ENCODE assay signal across 24 mouse cellular contexts in the genomic region with DNA sequence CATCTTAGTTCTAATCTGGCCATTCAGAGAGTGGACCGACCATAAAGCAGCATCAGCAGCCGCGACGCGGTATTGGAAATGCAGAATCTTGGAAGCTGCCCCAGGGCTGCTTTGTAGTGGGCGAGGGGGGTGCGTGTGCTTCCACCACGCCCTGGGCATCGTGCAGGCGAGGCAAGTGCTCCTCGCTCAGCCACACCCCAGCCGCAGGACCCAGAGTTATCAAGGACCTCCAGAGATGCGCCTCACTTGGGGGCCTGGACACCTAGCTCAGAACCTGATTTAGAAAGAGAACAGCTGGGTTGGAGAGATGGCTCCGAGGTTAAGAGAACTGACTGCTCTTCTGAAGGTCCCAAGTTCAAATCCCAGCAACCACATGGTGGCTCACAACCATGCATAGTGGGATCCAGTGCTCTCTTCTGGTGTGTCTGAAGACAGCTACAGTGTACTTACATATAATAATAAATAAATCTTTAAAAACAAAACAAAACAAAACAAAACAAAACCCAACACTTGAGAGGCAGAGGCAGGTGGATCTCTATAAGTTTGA. TPM values are rescaled to one million over a fixed set of nuclear protein-coding genes. Genes with fewer than 3 reads are reported as not detected.
DNase-seq lines count a peak whose midpoint lies in the region; ATAC-seq and TF ChIP-seq lines count a peak whose summit lies in the region.
"Had no signal": no experiment of that assay in that cellular context is flagged by ENCODE, and none has a peak within 500 bp of the region (broad histone marks: within the 10 kb centered on the region; RNA-seq: fewer than 3 reads in every experiment).

No protein-coding gene starts in this region.

- no peak for TF ChIP-seq EP300 in MEL (IDR thresholded peaks at IDR 0.05; ENCODE audit: low read depth in 1 of 2, low read length in 2 of 2)

- peaks cover 0 to 14% of the 10 kb centered on the region in 2 experiments; a peak in 2 of 4 replicates for H3K36me3 ChIP-seq in MEL (ENCODE audit: control insufficient read depth in 1 of 2, insufficient read depth in 2 of 2, low read length in 2 of 2)
- H3K36me3 ChIP-seq in liver, embryonic 11.5 days (ENCODE audit: control insufficient read depth, insufficient read depth, low read length): no peaks in the 10 kb centered on the region
- H3K36me3 ChIP-seq in liver, embryonic 15.5 days (replicated peaks): no peaks in the 10 kb centered on the region
- H3K36me3 ChIP-seq in hindbrain, embryonic 10.5 days: no peaks in the 10 kb centered on the region
- H3K36me3 ChIP-seq in kidney, embryonic 16.5 days (ENCODE audit: insufficient read depth, low read length): no peaks in the 10 kb centered on the region
- H3K36me3 ChIP-seq: embryonic facial prominence, embryonic 10.5 days; G1E; heart, embryonic 13.5 days; hindbrain, embryonic 12.5 days had no signal

- H3K79me2 ChIP-seq in MEL (ENCODE audit: control insufficient read depth, insufficient read depth, low read length, poor library complexity): no peaks in the 10 kb centered on the region

- peaks cover 0 to 4% of the 10 kb centered on the region in 2 experiments; a peak in 3 of 4 replicates for H3K27me3 ChIP-seq in MEL (ENCODE audit: control insufficient read depth in 1 of 2, insufficient read depth in 2 of 2, low read length in 2 of 2)
- H3K27me3 ChIP-seq in liver, embryonic 11.5 days (replicated peaks; ENCODE audit: control insufficient read depth, insufficient read depth, low read length): no peaks in the 10 kb centered on the region; the same call in 1 of the 2 replicates
- no peaks in the 10 kb centered on the region for H3K27me3 ChIP-seq in liver, embryonic 15.5 days
- H3K27me3 ChIP-seq in hindbrain, embryonic 10.5 days (ENCODE audit: insufficient read depth, poor library complexity, severe bottlenecking): 0 out of 2 replicates have a peak, but pooled peaks cover 8% of the 10 kb centered on the region
- no peaks in the 10 kb centered on the region for H3K27me3 ChIP-seq in kidney, embryonic 16.5 days (ENCODE audit: insufficient read depth, low read length)
- H3K27me3 ChIP-seq: forebrain, embryonic 13.5 days; heart, embryonic 13.5 days; hindbrain, embryonic 12.5 days; Patski had no signal

- no peak overlapping the region for H3K27ac ChIP-seq in MEL (ENCODE audit: control insufficient read depth, low read depth, low read length)
- H3K27ac ChIP-seq in liver, embryonic 11.5 days (ENCODE audit: low read depth, low read length): no peak overlapping the region
- H3K27ac ChIP-seq in liver, embryonic 15.5 days (replicated peaks): no peak overlapping the region
- H3K27ac ChIP-seq in hindbrain, embryonic 10.5 days: no peak overlapping the region
- no peak overlapping the region for H3K27ac ChIP-seq in kidney, embryonic 16.5 days (ENCODE audit: low read length)
- H3K27ac ChIP-seq: embryonic facial prominence, embryonic 10.5 days; forebrain, embryonic 13.5 days; gastrocnemius, adult 2 months; heart, embryonic 13.5 days; hindbrain, embryonic 12.5 days; hindbrain, postnatal 0 days had no signal

- no peak overlapping the region for H3K9ac ChIP-seq in MEL (ENCODE audit: control insufficient read depth, low read depth, low read length, poor library complexity, severe bottlenecking)
- H3K9ac ChIP-seq in liver, embryonic 11.5 days (ENCODE audit: low read depth, low read length): no peak overlapping the region
- no peak overlapping the region for H3K9ac ChIP-seq in liver, embryonic 15.5 days
- no peak overlapping the region for H3K9ac ChIP-seq in kidney, embryonic 16.5 days (replicated peaks; ENCODE audit: low read length)
- H3K9ac ChIP-seq: forebrain, embryonic 13.5 days; forebrain, postnatal 0 days; heart, embryonic 13.5 days; hindbrain, embryonic 12.5 days had no signal

- no peak for DNase-seq in MEL (ENCODE audit: low read depth, low spot score)
- no peak for DNase-seq in liver, embryonic 11.5 days (ENCODE audit: low spot score)
- DNase-seq in lung, adult 2 months: no peak
- DNase-seq in hindbrain, embryonic 10.5 days (ENCODE audit: low spot score): no peak
- DNase-seq: adrenal gland, postnatal 14 days; B cell, adult 2 months; cerebellum, adult 18-20 months; cerebellum, postnatal 10 days; forebrain, postnatal 0 days; gastrocnemius, adult 2 months; gastrocnemius, postnatal 25 days; heart, postnatal 36 days had no signal

- H3K4me2 ChIP-seq in liver, embryonic 11.5 days: no peak overlapping the region
- H3K4me2 ChIP-seq in liver, embryonic 15.5 days: no peak overlapping the region
- H3K4me2 ChIP-seq in kidney, embryonic 16.5 days (replicated peaks; ENCODE audit: low read depth, low read length): no peak overlapping the region
- H3K4me2 ChIP-seq: forebrain, embryonic 13.5 days; heart, embryonic 13.5 days; hindbrain, embryonic 12.5 days had no signal

- ATAC-seq in liver, embryonic 11.5 days (replicated peaks; ENCODE audit: low FRiP score): peak; percentile 53; the same call in 1 of the 2 replicates
- ATAC-seq in liver, embryonic 15.5 days (ENCODE audit: insufficient read depth): peak; percentile 47
- peak; percentile 62 for ATAC-seq in megakaryocyte-erythroid progenitor cell, adult 5-6 weeks (replicated peaks; ENCODE audit: low FRiP score, low TSS enrichment, poor library complexity, severe bottlenecking)
- ATAC-seq in kidney, embryonic 16.5 days (ENCODE audit: low FRiP score, low TSS enrichment): no peak
- ATAC-seq: activated CD4-positive, CD25-positive, alpha-beta regulatory T cell, adult 4 months; CD4-positive, CD25-positive, alpha-beta regulatory T cell, adult 4 months; forebrain, embryonic 13.5 days; forebrain, postnatal 0 days; hindbrain, postnatal 0 days; Patski had no signal

- no peak overlapping the region for H3K4me3 ChIP-seq in MEL (ENCODE audit: control insufficient read depth in 1 of 2, insufficient read depth in 1 of 2, low read depth in 2 of 2, low read length in 2 of 2)
- no peak overlapping the region for H3K4me3 ChIP-seq in liver, embryonic 11.5 days (ENCODE audit: low read depth, low read length)
- H3K4me3 ChIP-seq in liver, embryonic 15.5 days (replicated peaks): no peak overlapping the region
- no peak overlapping the region for H3K4me3 ChIP-seq in lung, adult 2 months (replicated peaks; ENCODE audit: extremely low read depth, low read depth, low read length)
- H3K4me3 ChIP-seq in hindbrain, embryonic 10.5 days: no peak overlapping the region
- H3K4me3 ChIP-seq in kidney, embryonic 16.5 days (ENCODE audit: low read length): no peak overlapping the region
- H3K4me3 ChIP-seq: embryonic facial prominence, embryonic 10.5 days; forebrain, embryonic 13.5 days; gastrocnemius, adult 2 months; heart, embryonic 13.5 days; hindbrain, embryonic 12.5 days had no signal

- TF ChIP-seq RAD21 in MEL (IDR thresholded peaks at IDR 0.05; ENCODE audit: low read depth, low read length): no peak

- WGBS in liver, embryonic 11.5 days: 68% methylated on average over 14 of the region's 14 CpGs
- WGBS in liver, embryonic 15.5 days (ENCODE audit: insufficient replicate concordance): 39% methylated on average over 14 of the region's 14 CpGs
- 75% methylated on average over 14 of the region's 14 CpGs for WGBS in lung, adult 2 months
- WGBS in hindbrain, embryonic 10.5 days: 87% methylated on average over 14 of the region's 14 CpGs
- 73% methylated on average over 14 of the region's 14 CpGs for WGBS in kidney, embryonic 16.5 days

- no peak for TF ChIP-seq POLR2A in MEL (IDR thresholded peaks at IDR 0.05; ENCODE audit: control insufficient read depth in 1 of 2, insufficient read depth in 1 of 2, low read depth in 1 of 2, low read length in 2 of 2, poor library complexity in 1 of 2)
- no peak for TF ChIP-seq POLR2A in lung, adult 2 months (IDR thresholded peaks at IDR 0.05; ENCODE audit: borderline replicate concordance, extremely low read depth, low read depth, low read length)

- no peak for TF ChIP-seq CTCF in MEL (IDR thresholded peaks at IDR 0.05 in 2 of 3, conservative IDR thresholded peaks at IDR 0.05 in 1 of 3; ENCODE audit: control insufficient read depth in 1 of 3, insufficient read depth in 1 of 3, low read depth in 2 of 3, low read length in 3 of 3, poor library complexity in 1 of 3, severe bottlenecking in 1 of 3)
- no peak for TF ChIP-seq CTCF in lung, adult 2 months (IDR thresholded peaks at IDR 0.05; ENCODE audit: insufficient read depth, low read length)

- H3K9me3 ChIP-seq in MEL (replicated peaks; ENCODE audit: insufficient read depth, low read length): no peaks in the 10 kb centered on the region
- H3K9me3 ChIP-seq in liver, embryonic 11.5 days (ENCODE audit: control insufficient read depth, low read length): no peaks in the 10 kb centered on the region
- H3K9me3 ChIP-seq in liver, embryonic 15.5 days (replicated peaks): no peaks in the 10 kb centered on the region
- no peaks in the 10 kb centered on the region for H3K9me3 ChIP-seq in hindbrain, embryonic 10.5 days
- no peaks in the 10 kb centered on the region for H3K9me3 ChIP-seq in kidney, embryonic 16.5 days (ENCODE audit: low read length)
- H3K9me3 ChIP-seq: embryonic facial prominence, embryonic 10.5 days; forebrain, embryonic 13.5 days; G1E; heart, embryonic 13.5 days; hindbrain, embryonic 12.5 days had no signal

- peaks cover 2 to 15% of the 10 kb centered on the region in 2 experiments for H3K4me1 ChIP-seq in MEL (ENCODE audit: control insufficient read depth in 1 of 2, insufficient read depth in 2 of 2, low read length in 2 of 2)
- 0 out of 2 replicates have a peak, but pooled peaks cover 3% of the 10 kb centered on the region for H3K4me1 ChIP-seq in liver, embryonic 11.5 days (replicated peaks; ENCODE audit: control insufficient read depth, insufficient read depth, low read length)
- peaks cover 12% of the 10 kb centered on the region for H3K4me1 ChIP-seq in liver, embryonic 15.5 days (replicated peaks)
- H3K4me1 ChIP-seq in lung, adult 2 months (ENCODE audit: control insufficient read depth, insufficient read depth, low read length): no peaks in the 10 kb centered on the region
- peaks cover 3% of the 10 kb centered on the region for H3K4me1 ChIP-seq in hindbrain, embryonic 10.5 days (replicated peaks)
- H3K4me1 ChIP-seq in kidney, embryonic 16.5 days (ENCODE audit: insufficient read depth, low read length): 0 out of 2 replicates have a peak, but pooled peaks cover 5% of the 10 kb centered on the region
- H3K4me1 ChIP-seq: hindbrain, embryonic 12.5 days had no signal

RNA-seq across cellular contexts. Expression of gene Sbk1, which starts 31.5 kb away (rescaled TPM):
- 3.4 and 3.9 TPM in 2 replicates for total RNA-seq in MEL (2012; rRNA removed)
- polyA plus RNA-seq in MEL (2012; ENCODE audit: insufficient read depth in 1 of 2, insufficient read length in 2 of 2, low read depth in 1 of 2, low replicate concordance in 2 of 2, missing spikeins in 1 of 2): 1 to 10 TPM in 1 of 2 experiments, not detected in 1; 5.4 TPM
- 13.6 and 14.2 TPM in 2 replicates for polyA plus RNA-seq in liver, embryonic 11.5 days (2014; fragmentation: Nextera tagmentation; extraction: Ambion mirVana)
- polyA plus RNA-seq in liver, embryonic 15.5 days (2015; fragmentation: Nextera tagmentation; extraction: Ambion mirVana): 1.5 and 1.8 TPM in 2 replicates
- 6.6 and 7.0 TPM in 2 replicates for total RNA-seq in megakaryocyte-erythroid progenitor cell, adult 5-6 weeks (2014; fragmentation: Nextera tagmentation)
- total RNA-seq in megakaryocyte-erythroid progenitor cell, adult 5-6 weeks (2017): 2.9 and 5.2 TPM in 2 replicates
- 12.6 and 14.2 TPM in 2 replicates for polyA plus RNA-seq in lung, adult 2 months (2012; rRNA removed)
- polyA plus RNA-seq in hindbrain, embryonic 10.5 days (2016; fragmentation: Nextera tagmentation; extraction: Ambion mirVana): 100 and 180 TPM in 2 replicates
- polyA plus RNA-seq in kidney, embryonic 16.5 days (2015; fragmentation: Nextera tagmentation; extraction: Ambion mirVana): 25.9 and 29.7 TPM in 2 replicates

RNA-seq across cellular contexts. Expression of gene Xpo6, which starts 40.6 kb away (rescaled TPM):
- 88.3 and 89.3 TPM in 2 replicates for total RNA-seq in MEL (2012; rRNA removed)
- 100 to 1,000 TPM; 197 to 365 TPM for polyA plus RNA-seq in MEL (2012; ENCODE audit: insufficient read depth in 1 of 2, insufficient read length in 2 of 2, low read depth in 1 of 2, low replicate concordance in 2 of 2, missing spikeins in 1 of 2)
- 58.7 and 59.7 TPM in 2 replicates for polyA plus RNA-seq in liver, embryonic 11.5 days (2014; fragmentation: Nextera tagmentation; extraction: Ambion mirVana)
- 16.3 and 20.8 TPM in 2 replicates for polyA plus RNA-seq in liver, embryonic 15.5 days (2015; fragmentation: Nextera tagmentation; extraction: Ambion mirVana)
- total RNA-seq in megakaryocyte-erythroid progenitor cell, adult 5-6 weeks (2014; fragmentation: Nextera tagmentation): 147 and 182 TPM in 2 replicates
- total RNA-seq in megakaryocyte-erythroid progenitor cell, adult 5-6 weeks (2017): 40.3 and 77.8 TPM in 2 replicates
- polyA plus RNA-seq in lung, adult 2 months (2012; rRNA removed): 126 and 163 TPM in 2 replicates
- polyA plus RNA-seq in hindbrain, embryonic 10.5 days (2016; fragmentation: Nextera tagmentation; extraction: Ambion mirVana): 60.9 and 63.7 TPM in 2 replicates
- polyA plus RNA-seq in kidney, embryonic 16.5 days (2015; fragmentation: Nextera tagmentation; extraction: Ambion mirVana): 48.3 and 54.3 TPM in 2 replicates
